Mouse (Mus musculus) small intestine, adult 2 months (tissue): ENCODE measurements around the gene Nrbp1. TPM values are rescaled to one million over a fixed set of nuclear protein-coding genes. Genes with fewer than 3 reads are reported as not detected.

Experiments
- H3K27ac ChIP-seq: fragments of 200-500 bp; 2 replicates; pipeline ENCODE4 v1.5.1; 2012; ENCODE audit warnings: low read depth, low read length, control low read depth, inconsistent platforms; ENCODE audit not compliant: insufficient read depth
- H3K27me3 ChIP-seq: fragments of 200-500 bp; 2 replicates; pipeline ENCODE4 v1.6.1; 2012; ENCODE audit warnings: mild to moderate bottlenecking, moderate library complexity, low read length, inconsistent platforms; ENCODE audit not compliant: control insufficient read depth, insufficient read depth
- H3K36me3 ChIP-seq: fragments of 200-500 bp; 2 replicates; pipeline ENCODE4 v1.6.1; 2012; ENCODE audit warnings: mild to moderate bottlenecking, low read length, control low read depth, inconsistent platforms; ENCODE audit not compliant: control insufficient read depth, insufficient read depth
- H3K4me1 ChIP-seq: fragments of 200-500 bp; 2 replicates; pipeline ENCODE4 v1.6.1; 2012; ENCODE audit warnings: low read length, inconsistent platforms, mixed read lengths; ENCODE audit not compliant: control insufficient read depth, insufficient read depth, insufficient read length
- H3K4me3 ChIP-seq: fragments of 200-500 bp; 2 replicates; pipeline ENCODE4 v1.5.1; 2012; ENCODE audit warnings: low read depth, mild to moderate bottlenecking, control low read depth, inconsistent platforms, low read length, moderate library complexity
- CTCF ChIP-seq: fragments of 200-500 bp; IDR thresholded peaks from 2 replicates; pipeline ENCODE4 v1.5.1; 2012; ENCODE audit warnings: low read depth, mild to moderate bottlenecking, control low read depth, inconsistent platforms, low read length, moderate library complexity, mixed read lengths; ENCODE audit not compliant: insufficient replicate concordance, insufficient read length; ENCODE audit errors: extremely low read depth
- POLR2A ChIP-seq: fragments of 200-500 bp; IDR thresholded peaks from 2 replicates; pipeline ENCODE4 v1.6.1; 2012; ENCODE audit warnings: low read depth, mild to moderate bottlenecking, control low read depth, inconsistent platforms, low read length, moderate library complexity
- WGBS: fragments of 180-500 bp; shearing (Covaris S2); methylation state at CpG from one replicate; pipeline ENCODE4 v1.1.7; 2018; 5-methylcytosine and 5-hydroxymethylcytosine counted together
- polyA plus RNA-seq: library from polyadenylated mRNA; depleted of rRNA; stranded (reverse); fragments of >200 nt; gene quantifications from 2 replicates; pipeline ENCODE4 v1.2.3, GENCODE M21; 2012; rRNA removed

Nrbp1 gene
- polyA plus RNA-seq: 98.0 and 232 TPM in 2 replicates

DNA sequence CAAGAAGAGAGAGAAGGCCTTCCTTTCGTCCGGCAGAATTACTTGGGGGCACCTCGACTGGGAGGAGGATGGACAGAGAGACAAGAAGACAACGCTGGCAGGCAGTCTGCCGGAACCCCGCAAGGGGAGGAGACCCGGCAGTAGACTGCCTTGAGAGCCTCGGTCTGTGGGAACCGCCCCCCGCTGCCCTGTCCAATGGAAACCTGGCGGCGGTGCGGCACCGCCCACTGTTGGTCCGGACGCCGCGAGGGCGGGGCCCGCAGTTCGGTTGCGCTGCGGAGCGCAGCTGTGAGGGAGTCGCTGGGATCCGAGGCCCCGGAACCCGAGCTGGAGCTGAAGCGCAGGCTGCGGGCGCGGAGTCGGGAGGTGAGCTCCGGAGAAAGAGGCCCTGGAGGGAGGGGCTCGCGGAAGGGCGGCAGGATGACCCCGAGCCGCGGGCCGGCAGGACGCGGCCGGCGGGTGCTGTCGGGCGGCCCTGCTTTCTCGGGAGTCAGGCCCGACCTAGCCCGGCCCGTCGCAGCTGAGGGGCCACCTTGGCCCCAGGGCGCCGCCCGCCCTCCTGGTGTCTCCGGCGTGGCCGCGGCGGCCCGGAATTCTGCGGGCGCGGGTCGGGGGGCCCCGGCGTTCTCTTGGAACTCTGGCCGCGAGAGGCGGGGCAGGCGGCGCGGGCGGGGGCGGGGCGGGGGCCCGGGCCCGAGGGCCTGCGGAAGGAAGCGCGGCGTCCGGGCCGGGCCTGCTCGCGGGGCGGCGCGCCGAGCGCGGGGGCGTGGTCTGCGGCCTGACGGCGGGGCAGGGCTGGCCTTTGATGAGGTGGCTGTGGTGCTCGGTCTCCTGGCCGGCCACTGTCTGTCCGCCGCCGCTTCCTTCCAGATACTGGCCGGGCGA, at the start of gene Nrbp1, which contains the start of gene Gm9970:
Nrbp1 (plus strand) TSS at position 228 of the 885 bp plus-strand sequence.
Gm9970 (minus strand) TSS at position 596 of the 885 bp plus-strand sequence.
- WGBS: under 1% methylated on average over 96 of the region's 103 CpGs
- Histone ChIP-seq H3K27me3 (no peaks in the 10 kb centered on the region), H3K27ac (peak within 1 kb of the TSS; percentile 90), H3K4me3 (peak within 1 kb of the TSS; percentile 80), H3K36me3 (peaks cover 18% of the 10 kb centered on the region), H3K4me1 (no peaks in the 10 kb centered on the region)
- TF ChIP-seq CTCF: no peak
- TF ChIP-seq POLR2A: peak; percentile 95

DNA sequence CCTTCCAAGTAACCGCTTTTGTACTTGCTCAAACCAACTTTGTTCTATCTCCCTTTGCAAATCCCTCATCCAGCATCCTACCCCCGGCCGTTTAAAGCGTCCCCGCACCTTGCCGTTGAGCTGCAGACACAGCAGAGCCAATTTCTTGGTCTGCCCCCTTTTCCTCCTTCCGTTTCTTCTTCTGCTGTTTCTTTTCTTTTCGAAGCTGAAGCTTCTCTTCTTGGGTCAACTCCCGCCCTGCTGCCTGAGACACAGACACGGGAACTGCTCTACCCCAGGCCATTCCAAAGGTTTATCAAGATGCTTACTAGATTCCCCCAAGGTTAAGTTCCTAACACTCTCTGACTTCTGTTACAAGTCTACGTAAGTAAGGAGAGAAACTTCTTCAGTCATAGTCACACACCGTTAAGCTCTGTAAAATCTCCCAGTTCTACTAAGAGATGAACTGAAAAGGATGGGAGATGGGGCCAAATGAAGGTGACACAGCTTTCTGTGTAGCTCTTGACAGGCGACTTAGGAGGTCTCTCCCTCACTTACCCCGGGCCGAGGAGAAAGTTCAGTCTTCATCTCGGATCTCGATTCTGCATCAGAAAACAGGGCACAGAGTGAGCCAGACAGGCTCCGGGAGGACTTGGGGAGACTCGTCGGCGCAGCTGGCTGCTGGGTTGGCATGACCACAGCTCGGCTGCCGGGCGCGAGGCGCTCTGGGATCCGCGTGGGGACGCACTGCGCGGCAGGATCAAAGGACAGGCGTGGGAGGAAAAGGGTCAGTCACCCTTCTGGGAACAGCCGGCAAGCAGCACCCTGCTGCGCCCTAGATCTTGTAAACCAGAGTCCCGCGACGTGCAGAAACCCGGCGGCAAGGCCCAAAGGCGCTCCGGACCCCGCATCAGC, 48.4 kb upstream of the Nrbp1 start:
- peak overlapping the region; percentile 91 for H3K4me3 ChIP-seq
- WGBS: 6% methylated on average over 42 of the region's 42 CpGs
- no peaks in the 10 kb centered on the region for H3K27me3 ChIP-seq
- TF ChIP-seq POLR2A: no peak
- TF ChIP-seq CTCF: no peak
- H3K27ac ChIP-seq: peak overlapping the region; percentile 68
- H3K36me3 ChIP-seq: peaks cover 56% of the 10 kb centered on the region
- peaks cover 6% of the 10 kb centered on the region; the same call in 1 of the 2 replicates for H3K4me1 ChIP-seq

- Histone ChIP-seq H3K4me1 (peaks cover 6% of the 10 kb centered on the region; the same call in 1 of the 2 replicates), H3K27ac (peak within 1 kb of the TSS; percentile 77), H3K4me3 (peak within 1 kb of the TSS; percentile 91), H3K27me3 (no peaks in the 10 kb centered on the region), H3K36me3 (peaks cover 57% of the 10 kb centered on the region)
- TF ChIP-seq POLR2A (peak; percentile 69), CTCF (no peak)
- WGBS: under 1% methylated on average over 48 of the region's 48 CpGs
Measured at GRCm38 (mm10) chr5:31192939-31193630, 47.6 kb upstream of the Nrbp1 start, which contains the start of the genes Snx17 and Eif2b4. Gene Snx17, plus strand, starts transcription at chr5:31193227. Gene Eif2b4, minus strand, starts transcription at chr5:31193430.

DNA sequence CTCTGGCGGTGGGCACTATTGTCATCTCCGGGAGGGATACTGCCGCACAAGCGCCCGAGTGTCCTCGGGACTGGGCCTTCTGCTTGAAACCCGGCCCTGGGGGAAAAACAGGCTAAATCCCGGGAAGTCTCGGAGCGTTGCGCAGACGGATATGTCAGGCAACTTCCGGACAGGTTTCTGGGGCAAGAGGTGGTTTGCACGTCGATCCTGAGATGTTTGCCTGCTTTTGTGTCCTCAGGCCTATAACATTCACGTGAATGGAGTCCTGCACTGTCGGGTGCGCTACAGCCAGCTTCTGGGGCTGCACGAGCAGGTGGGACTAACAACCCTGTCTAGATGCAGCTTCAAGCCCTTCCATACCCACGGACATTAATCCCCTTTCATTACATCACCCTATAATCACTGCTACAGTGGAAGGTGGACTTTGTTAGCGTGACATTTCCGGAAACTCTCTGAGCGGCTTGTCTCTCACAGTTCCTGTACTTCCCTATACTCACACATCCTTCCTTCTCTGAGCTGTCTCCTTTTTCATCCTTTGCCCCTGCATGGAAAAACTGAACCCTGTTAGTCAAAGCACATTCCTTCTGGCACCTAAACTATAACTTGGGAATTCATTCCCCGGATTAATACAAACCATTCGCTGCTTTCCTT, 46.9 kb upstream of the Nrbp1 start:
- H3K27ac ChIP-seq: peak overlapping the region; percentile 77
- peak overlapping the region; percentile 91 for H3K4me3 ChIP-seq
- no peaks in the 10 kb centered on the region for H3K27me3 ChIP-seq
- H3K36me3 ChIP-seq: peaks cover 58% of the 10 kb centered on the region
- H3K4me1 ChIP-seq: peaks cover 6% of the 10 kb centered on the region; the same call in 1 of the 2 replicates
- no peak for TF ChIP-seq CTCF
- TF ChIP-seq POLR2A: no peak
- 6% methylated on average over 25 of the region's 25 CpGs for WGBS

DNA sequence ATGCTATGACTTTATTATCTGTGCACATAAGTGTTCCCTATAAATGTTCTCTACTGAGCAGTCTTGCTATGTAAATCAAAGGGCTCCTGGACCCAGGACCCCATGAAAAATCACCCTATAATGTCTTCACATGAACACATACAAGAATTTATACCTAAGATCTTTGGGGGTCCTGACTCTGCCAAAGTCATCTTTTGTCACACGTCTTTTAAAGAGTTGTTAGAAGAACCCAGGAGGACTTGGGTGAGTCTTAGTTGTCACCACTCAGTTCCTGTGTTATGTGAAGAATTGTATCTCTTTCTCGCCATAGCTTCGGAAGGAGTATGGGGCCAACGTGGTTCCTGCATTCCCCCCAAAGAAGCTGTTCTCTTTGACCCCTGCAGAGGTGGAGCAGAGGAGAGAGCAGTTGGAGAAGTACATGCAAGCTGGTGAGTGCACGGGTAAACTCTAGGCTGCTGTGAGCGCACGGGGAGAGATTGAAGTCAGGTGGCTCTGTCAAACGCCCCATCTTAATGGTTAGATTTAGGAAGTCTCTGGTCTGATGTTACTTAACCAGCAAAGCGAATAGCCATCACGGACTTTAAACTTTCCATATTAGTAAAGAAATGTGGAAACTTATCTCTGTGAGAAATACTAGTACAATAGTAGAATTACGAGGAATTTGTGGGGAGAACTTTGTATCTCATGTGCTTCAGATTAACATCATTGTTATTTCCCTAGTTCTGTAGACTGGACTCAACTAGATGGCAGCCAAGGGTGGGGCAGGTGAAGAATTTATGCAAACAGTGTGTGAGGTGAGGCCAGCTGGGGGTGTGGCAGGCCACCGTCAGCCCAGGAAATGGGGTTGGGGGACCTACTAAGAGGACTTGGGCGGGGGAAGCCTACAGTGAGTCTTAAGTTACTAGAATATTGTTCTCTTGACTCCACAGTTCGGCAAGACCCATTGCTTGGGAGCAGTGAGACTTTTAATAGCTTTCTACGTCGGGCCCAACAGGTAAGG, 45.9 kb upstream of the Nrbp1 start:
- no peak for TF ChIP-seq POLR2A
- H3K27me3 ChIP-seq: no peaks in the 10 kb centered on the region
- H3K4me3 ChIP-seq: no peak overlapping the region
- no peak overlapping the region for H3K27ac ChIP-seq
- peaks cover 6% of the 10 kb centered on the region for H3K4me1 ChIP-seq
- H3K36me3 ChIP-seq: peaks cover 62% of the 10 kb centered on the region
- 85% methylated on average over 16 of the region's 16 CpGs for WGBS

- TF ChIP-seq CTCF (no peak), POLR2A (no peak)
- Histone ChIP-seq H3K27ac (no peak overlapping the region), H3K4me1 (peaks cover 8% of the 10 kb centered on the region), H3K36me3 (peaks cover 63% of the 10 kb centered on the region), H3K4me3 (no peak overlapping the region), H3K27me3 (no peaks in the 10 kb centered on the region)
- 87% methylated on average over 4 of the region's 4 CpGs for WGBS
Measured at GRCm38 (mm10) chr5:31195671-31196070, 45.0 kb upstream of the Nrbp1 start.
